Mouse (Mus musculus): ENCODE data around the gene Cd2ap. TPM values are rescaled to one million over a fixed set of nuclear protein-coding genes. Genes with fewer than 3 reads are reported as not detected.
A peak's percentile ranks its signal among the peaks of the same experiment; 100 is the strongest.

Gene Cd2ap
- polyA plus RNA-seq, 1 experiment from 2014 or later, result 17.9 TPM

DNA sequence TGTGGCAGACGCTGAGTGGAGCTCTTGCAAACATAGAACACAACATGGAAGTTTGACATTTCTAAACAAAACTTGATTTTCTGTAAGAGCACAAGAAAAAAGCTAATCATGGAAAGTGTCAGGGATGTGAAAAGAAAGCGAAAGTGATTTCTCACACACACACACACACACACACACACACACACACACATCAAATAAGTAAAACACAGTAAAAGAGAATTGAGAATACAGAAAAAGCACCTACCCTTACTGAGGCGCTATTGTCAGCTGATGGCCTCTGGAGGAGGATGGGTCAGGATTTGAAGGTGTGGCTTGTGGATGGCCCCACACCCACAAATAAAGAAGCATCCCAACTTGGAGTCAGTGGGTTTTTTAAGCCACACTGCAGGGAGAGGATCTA, 19.0 kb downstream of the Cd2ap start:
- Histone ChIP-seq H3K27me3 (replicated peaks) (no peaks in the 10 kb centered on the region), H3K27ac (no peak overlapping the region), H3K9me3 (replicated peaks) (no peaks in the 10 kb centered on the region), H3K36me3 (no peaks in the 10 kb centered on the region), H3K4me1 (no peaks in the 10 kb centered on the region), H3K4me3 (no peak overlapping the region), H3K9ac (no peak overlapping the region), H3K4me2 (no peak overlapping the region)
- 73% methylated on average over 3 of the region's 3 CpGs for WGBS (ENCODE audit: insufficient replicate concordance)
- no peak for ATAC-seq

DNA sequence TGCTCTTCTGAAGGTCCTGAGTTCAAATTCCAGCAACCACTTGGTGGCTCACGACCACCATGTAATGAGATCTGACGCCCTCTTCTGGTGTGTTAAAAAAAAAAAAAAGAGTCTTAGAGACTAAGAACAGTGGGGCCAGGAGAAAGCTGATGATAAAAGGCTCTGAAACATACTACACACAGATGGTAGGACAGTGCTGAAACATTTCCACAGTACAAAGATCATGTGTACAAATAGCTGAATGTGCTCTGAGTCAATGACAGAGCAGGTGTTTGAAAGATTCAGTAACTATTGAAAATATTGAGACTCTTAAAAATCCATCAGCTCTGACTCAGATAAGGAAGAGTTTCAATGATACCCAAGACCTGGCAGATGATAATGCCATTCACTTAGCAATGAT, 29.4 kb downstream of the Cd2ap start:
- H3K9me3 ChIP-seq (replicated peaks), result no peaks in the 10 kb centered on the region
- no peak overlapping the region for H3K4me2 ChIP-seq
- H3K36me3 ChIP-seq, result peaks cover 20% of the 10 kb centered on the region
- ATAC-seq, result no peak
- H3K9ac ChIP-seq, result no peak overlapping the region
- H3K27ac ChIP-seq, result no peak overlapping the region
- H3K27me3 ChIP-seq (replicated peaks), result no peaks in the 10 kb centered on the region
- H3K4me1 ChIP-seq, result no peaks in the 10 kb centered on the region
- 50% methylated on average over 2 of the region's 2 CpGs for WGBS (ENCODE audit: insufficient replicate concordance)
- no peak overlapping the region for H3K4me3 ChIP-seq

DNA sequence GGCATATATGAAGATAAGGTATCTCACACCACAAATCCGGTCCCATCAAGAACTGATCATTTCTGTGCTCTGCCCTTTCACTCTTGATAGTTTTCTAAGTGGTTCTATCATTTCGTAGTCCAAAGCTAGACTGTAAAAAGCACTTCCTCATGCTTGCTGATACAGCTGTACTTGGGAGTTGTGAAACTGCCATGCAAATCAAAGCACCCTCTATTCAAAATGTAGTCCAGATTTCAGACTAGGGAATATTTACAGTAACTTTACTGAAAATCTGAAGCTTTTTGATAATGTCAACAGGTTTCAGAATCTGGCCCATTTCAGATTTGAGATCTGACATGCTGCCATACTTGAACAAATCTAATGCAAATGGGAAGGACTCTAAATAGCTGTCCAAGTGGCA, 39.3 kb downstream of the Cd2ap start:
- Histone ChIP-seq H3K9ac (no peak overlapping the region), H3K4me1 (no peaks in the 10 kb centered on the region), H3K27me3 (replicated peaks) (no peaks in the 10 kb centered on the region), H3K9me3 (replicated peaks) (no peaks in the 10 kb centered on the region), H3K4me2 (no peak overlapping the region), H3K36me3 (peaks cover 8% of the 10 kb centered on the region; the same call in 1 of the 2 replicates), H3K27ac (no peak overlapping the region), H3K4me3 (no peak overlapping the region)
- ATAC-seq, result no peak
- 59% methylated on average over 2 of the region's 2 CpGs for WGBS (ENCODE audit: insufficient replicate concordance)

DNA sequence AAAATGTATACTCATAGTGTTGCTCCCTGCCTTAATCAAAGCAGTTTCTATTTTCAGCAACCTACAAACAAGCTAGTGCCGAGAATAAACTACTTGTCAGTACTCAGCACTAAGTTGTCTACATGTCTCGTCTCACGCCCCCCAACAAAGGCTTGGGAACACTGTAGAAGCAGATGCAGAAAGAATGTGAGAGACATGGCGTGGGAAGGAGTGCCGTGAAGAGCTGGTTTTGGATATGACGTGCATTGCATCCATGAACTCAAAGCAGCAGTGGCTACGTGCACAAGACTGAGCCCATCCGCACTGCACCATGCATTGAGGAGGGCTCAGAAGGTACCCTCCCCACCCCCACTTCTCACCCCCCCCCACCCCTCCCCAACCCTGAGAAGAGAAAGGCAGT, 53.7 kb downstream of the Cd2ap start:
- H3K27me3 ChIP-seq (replicated peaks), result no peaks in the 10 kb centered on the region
- no peak overlapping the region for H3K9ac ChIP-seq
- H3K4me1 ChIP-seq, result no peaks in the 10 kb centered on the region
- no peak overlapping the region for H3K27ac ChIP-seq
- peaks cover 53% of the 10 kb centered on the region for H3K36me3 ChIP-seq
- no peak overlapping the region for H3K4me3 ChIP-seq
- no peak for ATAC-seq
- H3K9me3 ChIP-seq (replicated peaks), result no peaks in the 10 kb centered on the region
- WGBS (ENCODE audit: insufficient replicate concordance), result 87% methylated on average over 8 of the region's 8 CpGs
- H3K4me2 ChIP-seq, result no peak overlapping the region

DNA sequence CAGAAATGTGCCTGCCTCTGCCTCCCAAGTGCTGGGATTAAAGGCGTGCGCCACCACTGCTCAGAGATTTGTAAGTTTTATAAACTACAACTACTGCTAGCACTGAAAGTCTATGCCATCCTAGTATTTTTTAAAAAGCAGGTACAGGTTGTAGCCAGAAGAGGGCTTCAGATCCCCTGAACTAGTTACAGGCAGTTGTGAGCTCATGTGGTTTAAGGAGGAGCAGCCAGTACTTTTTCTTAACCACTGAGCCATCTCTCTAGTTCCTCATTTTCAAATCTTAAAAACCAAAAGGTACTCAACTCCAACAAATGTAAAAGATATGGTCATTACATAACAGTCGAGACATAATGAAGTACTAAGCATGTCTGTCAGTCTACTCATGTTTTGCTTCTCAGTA, 61.1 kb downstream of the Cd2ap start:
- Histone ChIP-seq H3K36me3 (peaks cover 41% of the 10 kb centered on the region), H3K4me1 (peaks cover 10% of the 10 kb centered on the region; the same call in 1 of the 2 replicates), H3K4me3 (no peak overlapping the region), H3K27ac (no peak overlapping the region), H3K27me3 (replicated peaks) (no peaks in the 10 kb centered on the region), H3K9ac (no peak overlapping the region), H3K4me2 (no peak overlapping the region), H3K9me3 (replicated peaks) (no peaks in the 10 kb centered on the region)
- WGBS (ENCODE audit: insufficient replicate concordance), result 78% methylated on average over 3 of the region's 3 CpGs
- ATAC-seq, result no peak

DNA sequence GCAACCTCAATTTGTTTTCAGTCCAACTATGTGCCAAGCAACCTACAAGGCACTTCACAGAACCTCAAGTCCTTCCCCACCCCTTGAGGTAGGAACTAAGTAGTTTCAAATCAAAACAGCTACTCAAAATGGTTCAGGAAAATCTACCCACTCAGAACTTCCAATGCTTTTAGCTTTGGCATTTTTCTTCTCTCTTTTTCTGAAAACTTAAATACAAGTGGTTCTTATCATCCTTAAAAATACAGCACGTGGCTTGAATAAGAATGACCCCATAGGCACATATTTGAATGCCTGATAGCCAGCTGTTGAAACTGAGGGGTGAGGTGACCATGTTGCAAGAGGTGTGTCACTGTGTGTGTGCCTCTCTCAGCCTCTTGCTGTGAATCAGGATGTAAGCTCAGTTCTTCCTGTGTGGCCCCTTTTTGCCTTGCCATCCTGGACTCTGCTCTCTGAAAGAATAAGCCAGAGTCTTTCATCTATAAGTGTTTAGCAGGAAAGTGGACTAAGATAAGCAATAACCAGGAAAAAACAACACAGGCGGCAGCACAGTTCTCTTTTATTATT, 84.0 kb downstream of the Cd2ap start:
- Histone ChIP-seq H3K9ac (no peak overlapping the region), H3K4me1 (peaks cover 18% of the 10 kb centered on the region), H3K9me3 (replicated peaks) (no peaks in the 10 kb centered on the region), H3K36me3 (peaks cover 18% of the 10 kb centered on the region), H3K27me3 (replicated peaks) (no peaks in the 10 kb centered on the region), H3K4me3 (no peak overlapping the region), H3K4me2 (no peak overlapping the region), H3K27ac (no peak overlapping the region)
- ATAC-seq, result no peak
- WGBS (ENCODE audit: insufficient replicate concordance), result 58% methylated on average over 2 of the region's 2 CpGs

DNA sequence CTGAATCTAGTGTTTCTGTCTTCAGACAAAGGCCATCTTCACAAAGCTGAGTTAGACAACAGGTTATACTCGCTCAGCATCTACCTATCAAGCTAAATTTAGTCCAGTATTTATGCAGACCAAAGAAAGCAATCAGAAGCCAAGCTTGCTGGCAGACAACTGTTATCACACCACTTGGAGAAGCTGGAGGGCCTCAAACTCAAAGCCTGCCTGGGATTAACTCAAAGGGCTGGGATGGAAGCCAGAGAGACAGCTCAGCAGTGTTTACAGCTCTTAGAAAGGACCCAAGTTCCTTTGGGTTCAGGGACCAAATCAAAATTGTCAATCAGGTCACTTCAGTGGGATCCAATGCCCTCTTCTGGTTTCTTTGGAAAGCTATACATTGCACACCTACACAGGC, 85.7 kb downstream of the Cd2ap start:
- ATAC-seq, result no peak
- Histone ChIP-seq H3K9me3 (replicated peaks) (no peaks in the 10 kb centered on the region), H3K36me3 (peaks cover 7% of the 10 kb centered on the region), H3K4me1 (peaks cover 18% of the 10 kb centered on the region), H3K4me3 (no peak overlapping the region), H3K27me3 (replicated peaks) (no peaks in the 10 kb centered on the region), H3K9ac (no peak overlapping the region), H3K4me2 (no peak overlapping the region), H3K27ac (no peak overlapping the region)
- 54% methylated on average over 1 of the region's 1 CpGs for WGBS (ENCODE audit: insufficient replicate concordance)

DNA sequence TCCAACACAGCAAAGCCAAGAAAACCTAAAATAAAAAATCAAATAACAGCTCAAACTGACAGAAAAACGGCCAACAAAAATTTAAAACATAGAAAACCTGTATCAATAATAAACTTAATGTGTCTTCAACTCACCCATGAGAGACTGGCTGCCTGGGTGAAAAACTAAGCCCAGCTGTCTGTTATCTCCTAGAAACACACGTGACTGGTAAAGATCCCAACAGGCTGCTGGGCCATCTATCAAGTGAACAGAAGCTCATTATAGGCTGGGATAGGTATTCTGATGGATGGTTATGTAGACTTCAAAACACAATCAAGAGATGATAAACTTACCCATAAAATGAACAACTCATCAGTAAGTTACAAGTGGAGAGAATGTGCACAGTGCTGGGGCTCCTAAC, 86.7 kb downstream of the Cd2ap start:
- H3K9ac ChIP-seq, result no peak overlapping the region
- H3K36me3 ChIP-seq, result peaks cover 7% of the 10 kb centered on the region
- no peak overlapping the region for H3K27ac ChIP-seq
- peak; percentile 74 for ATAC-seq
- peaks cover 18% of the 10 kb centered on the region for H3K4me1 ChIP-seq
- WGBS (ENCODE audit: insufficient replicate concordance), result 34% methylated on average over 2 of the region's 2 CpGs
- no peaks in the 10 kb centered on the region for H3K27me3 ChIP-seq (replicated peaks)
- no peak overlapping the region for H3K4me2 ChIP-seq
- no peak overlapping the region for H3K4me3 ChIP-seq
- H3K9me3 ChIP-seq (replicated peaks), result no peaks in the 10 kb centered on the region

DNA sequence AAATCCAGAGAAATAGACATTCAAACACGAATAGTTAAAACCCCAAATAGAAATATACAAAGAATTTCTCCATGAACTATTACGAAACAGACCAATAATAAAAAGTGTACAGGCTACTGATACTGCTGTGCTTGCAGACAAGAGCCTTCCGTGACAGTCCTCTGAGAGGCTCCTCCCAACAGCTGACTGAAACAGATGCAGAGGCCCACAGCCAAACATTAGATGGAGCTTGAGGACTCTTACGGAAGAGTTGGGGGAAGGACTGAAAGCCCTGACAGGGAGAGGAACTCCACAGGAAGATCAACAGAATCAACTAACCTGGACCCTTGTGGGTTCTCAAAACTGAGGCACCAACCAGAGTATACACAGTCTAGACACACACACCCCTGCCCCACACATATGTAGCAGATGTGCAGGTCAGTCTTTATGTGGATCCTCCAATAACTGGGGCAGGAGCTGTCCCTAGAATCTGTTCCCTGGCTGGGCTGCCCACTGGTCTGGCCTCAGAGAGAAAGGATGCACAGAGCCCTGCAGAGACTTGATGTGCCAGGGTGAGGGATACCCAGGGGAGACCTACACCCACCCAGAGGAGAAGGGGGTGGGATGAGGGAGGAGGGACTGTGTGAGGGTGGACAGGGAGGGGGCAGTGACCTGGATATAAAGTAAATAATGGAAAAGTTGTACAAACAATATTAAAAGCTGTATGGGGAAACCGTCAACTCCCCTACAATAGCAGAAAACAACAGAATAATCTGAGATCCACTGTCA, 87.6 kb downstream of the Cd2ap start:
- 72% methylated on average over 5 of the region's 5 CpGs for WGBS (ENCODE audit: insufficient replicate concordance)
- Histone ChIP-seq H3K9me3 (replicated peaks) (no peaks in the 10 kb centered on the region), H3K4me3 (no peak overlapping the region), H3K4me1 (peaks cover 18% of the 10 kb centered on the region), H3K36me3 (peaks cover 3% of the 10 kb centered on the region; the same call in 1 of the 2 replicates), H3K27me3 (replicated peaks) (no peaks in the 10 kb centered on the region), H3K4me2 (no peak overlapping the region), H3K9ac (no peak overlapping the region), H3K27ac (no peak overlapping the region)
- 0 out of 2 replicates have a peak, but pooled peaks have one; percentile 49 for ATAC-seq

DNA sequence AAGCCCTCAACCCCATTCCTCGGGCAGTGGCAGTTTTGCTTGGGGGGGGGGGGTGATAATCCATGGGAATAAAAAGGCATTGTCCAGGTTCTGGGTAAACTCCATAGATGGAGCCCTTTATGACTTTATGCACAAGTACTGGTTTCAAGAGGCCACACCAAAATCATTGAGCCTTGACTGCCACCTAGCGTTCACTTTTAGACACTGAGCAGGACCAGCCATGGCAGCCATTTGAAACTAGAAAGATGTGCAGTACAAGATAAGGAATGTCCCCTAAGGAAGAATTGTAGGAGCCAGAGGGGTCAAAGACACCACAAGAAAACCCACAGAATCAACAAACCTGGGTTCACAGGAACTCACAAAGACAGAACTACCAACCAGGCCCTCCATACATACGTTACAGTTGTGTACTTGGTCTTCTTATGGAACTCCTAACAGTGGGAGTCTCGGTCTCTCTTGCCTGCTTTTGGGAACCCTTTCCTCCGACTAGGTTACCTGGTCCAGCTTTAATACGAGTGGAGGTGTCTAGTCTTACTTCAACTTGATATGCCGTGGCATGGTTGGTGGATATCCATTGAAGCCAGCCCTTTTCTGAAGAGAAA, 94.2 kb downstream of the Cd2ap start:
- Histone ChIP-seq H3K36me3 (no peaks in the 10 kb centered on the region), H3K27ac (no peak overlapping the region), H3K4me3 (no peak overlapping the region), H3K4me1 (no peaks in the 10 kb centered on the region), H3K4me2 (no peak overlapping the region), H3K9ac (no peak overlapping the region), H3K27me3 (replicated peaks) (no peaks in the 10 kb centered on the region), H3K9me3 (replicated peaks) (no peaks in the 10 kb centered on the region)
- peak; percentile 42; the same call in 1 of the 2 replicates for ATAC-seq
- 45% methylated on average over 7 of the region's 7 CpGs for WGBS (ENCODE audit: insufficient replicate concordance)

DNA sequence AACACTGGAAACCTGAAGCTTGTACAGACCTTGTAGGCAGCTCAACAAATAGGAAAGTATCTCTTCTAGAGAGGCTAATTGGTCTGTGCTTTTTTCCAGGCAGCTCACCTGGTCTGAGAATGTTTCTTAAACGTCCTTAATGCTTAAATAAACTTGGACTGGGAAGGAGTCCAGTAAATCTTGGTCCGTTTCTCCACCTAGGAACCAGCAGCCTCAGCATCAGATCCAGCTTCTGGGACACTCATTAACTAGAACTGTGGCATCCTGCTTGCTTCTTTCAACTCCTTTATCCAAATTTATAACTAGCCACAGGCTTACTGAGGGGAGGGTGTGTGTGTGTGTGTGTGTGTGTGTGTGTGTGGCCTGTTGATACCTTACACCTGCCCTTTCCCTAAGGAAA, 122.7 kb downstream of the Cd2ap start:
- no peak overlapping the region for H3K9ac ChIP-seq
- H3K4me3 ChIP-seq, result no peak overlapping the region
- H3K27ac ChIP-seq, result no peak overlapping the region
- no peaks in the 10 kb centered on the region for H3K9me3 ChIP-seq (replicated peaks)
- H3K4me2 ChIP-seq, result no peak overlapping the region
- H3K4me1 ChIP-seq, result no peaks in the 10 kb centered on the region
- ATAC-seq, result no peak
- 39% methylated on average over 2 of the region's 2 CpGs for WGBS (ENCODE audit: insufficient replicate concordance)
- no peaks in the 10 kb centered on the region for H3K36me3 ChIP-seq
- no peaks in the 10 kb centered on the region for H3K27me3 ChIP-seq (replicated peaks)

DNA sequence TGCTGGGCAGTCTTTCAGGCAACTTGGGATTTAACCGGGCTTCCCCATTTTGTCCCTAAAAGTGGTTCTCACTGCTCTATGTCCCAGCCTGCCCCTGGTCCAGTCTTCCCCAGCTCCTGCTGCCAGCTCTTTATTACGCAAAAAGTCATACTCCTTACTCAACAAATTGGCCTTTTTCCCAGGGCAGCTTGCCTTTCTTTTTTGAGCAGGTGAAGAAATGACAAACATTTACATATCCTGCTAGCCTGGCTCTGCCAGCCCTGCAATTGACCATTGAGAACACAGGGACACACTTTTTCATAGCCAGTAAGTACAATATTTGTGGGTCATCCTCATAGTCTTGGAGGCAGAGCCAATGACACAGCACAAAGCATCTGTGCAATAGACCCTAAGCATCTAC, 124.3 kb downstream of the Cd2ap start:
- Histone ChIP-seq H3K9ac (no peak overlapping the region), H3K36me3 (no peaks in the 10 kb centered on the region), H3K4me1 (no peaks in the 10 kb centered on the region), H3K27me3 (replicated peaks) (no peaks in the 10 kb centered on the region), H3K4me2 (no peak overlapping the region), H3K9me3 (replicated peaks) (no peaks in the 10 kb centered on the region), H3K27ac (no peak overlapping the region), H3K4me3 (no peak overlapping the region)
- 71% methylated on average over 2 of the region's 2 CpGs for WGBS (ENCODE audit: insufficient replicate concordance)
- ATAC-seq, result no peak
